Mouse (Mus musculus) kidney, embryonic 14.5 days (tissue): ENCODE measurements around the gene Pkd2. TPM values are rescaled to one million over a fixed set of nuclear protein-coding genes. Genes with fewer than 3 reads are reported as not detected.

ENCODE experiments used
- polyA plus RNA-seq: library from polyadenylated mRNA; unstranded; fragments of >200 nt; fragmentation: Nextera tagmentation; extraction: Ambion mirVana; gene quantifications from 2 replicates; pipeline ENCODE4 v1.2.1, GENCODE M21; 2014

Gene Pkd2
- polyA plus RNA-seq, 1 experiment from 2014 or later = 29.3 TPM

Other genes starting within 250 kb of the Pkd2 start
- not detected in 2 replicates for gene Ibsp, start 160.3 kb upstream of the Pkd2 start, polyA plus RNA-seq
- gene Mepe, start 134.1 kb upstream of the Pkd2 start, polyA plus RNA-seq = not detected in 2 replicates
- gene Spp1, start 24.3 kb upstream of the Pkd2 start, polyA plus RNA-seq = 6.5 and 6.7 TPM in 2 replicates
- 15.9 and 16.3 TPM in 2 replicates for gene BC005561, start 48.9 kb downstream of the Pkd2 start, polyA plus RNA-seq